Mouse (Mus musculus): ENCODE measurements at regions not wholly inside any gene's neighbourhood (a gene's known extent, or its start where the extent isn't known, plus 50 kb on each side); places are given as distances from the start of the nearest gene placed in this dataset.

DNA sequence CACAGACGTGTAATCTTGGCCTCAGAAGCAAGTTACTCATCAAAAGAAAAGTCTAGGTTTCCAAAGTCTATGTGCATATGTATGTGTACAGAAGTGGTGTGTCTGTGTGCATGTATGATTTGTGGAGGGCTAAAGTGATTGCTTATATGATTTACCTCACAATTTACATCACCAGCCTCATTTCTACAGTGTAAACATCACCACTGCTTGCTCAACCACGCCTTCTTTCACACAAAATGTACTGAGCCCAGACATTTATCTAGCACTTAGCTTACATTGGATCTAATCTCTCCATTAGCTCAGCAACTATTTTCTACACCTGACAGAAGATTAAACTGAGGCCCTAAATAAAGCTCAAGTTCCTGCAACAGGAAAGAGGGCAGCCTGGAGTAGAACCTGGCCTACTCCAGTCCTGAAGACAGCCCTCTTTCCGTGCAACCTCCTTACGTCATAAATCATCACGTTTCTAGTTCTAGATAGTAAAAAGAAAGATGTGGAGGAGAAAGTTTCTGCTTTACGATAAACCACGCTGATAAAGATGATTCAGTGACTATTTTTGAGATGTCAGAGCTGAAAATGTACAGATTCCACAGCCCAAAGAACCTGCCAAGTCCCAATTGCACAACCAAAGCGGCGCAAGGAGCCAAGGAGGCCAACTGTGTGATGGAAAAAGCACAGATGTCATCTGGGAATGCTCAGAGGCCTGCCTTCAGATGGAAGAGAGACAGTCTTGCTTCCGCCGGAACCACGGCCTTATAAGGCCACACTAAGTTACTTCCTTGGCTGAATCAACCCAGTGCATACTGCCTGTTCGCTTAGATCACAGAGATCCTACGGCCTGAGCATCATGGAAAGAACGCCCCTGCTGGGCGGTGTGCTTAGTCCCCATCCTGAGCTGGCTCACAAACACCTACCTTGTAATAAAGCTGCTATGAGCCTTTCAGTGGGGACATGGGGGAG lies 72.5 kb upstream of the Thbs1 start:
- H3K27me3 ChIP-seq (ENCODE audit: control insufficient read depth, insufficient read depth, low read length): no peaks in the 10 kb centered on the region
- no peak overlapping the region for H3K9ac ChIP-seq (replicated peaks; ENCODE audit: low read length)
- H3K4me3 ChIP-seq (replicated peaks; ENCODE audit: low read depth, low read length): no peak overlapping the region
- no peak overlapping the region for H3K4me2 ChIP-seq (ENCODE audit: low read length)
- H3K4me1 ChIP-seq (ENCODE audit: control insufficient read depth, insufficient read depth, low read length): no peaks in the 10 kb centered on the region
- H3K36me3 ChIP-seq (ENCODE audit: control insufficient read depth, insufficient read depth, low read length): no peaks in the 10 kb centered on the region
- no peaks in the 10 kb centered on the region for H3K9me3 ChIP-seq (ENCODE audit: control insufficient read depth, low read length)
- WGBS: 93% methylated on average over 16 of the region's 16 CpGs
- DNase-seq: no peak
- no peak for ATAC-seq (ENCODE audit: low FRiP score, low TSS enrichment)
- H3K27ac ChIP-seq (replicated peaks; ENCODE audit: low read depth, low read length): no peak overlapping the region

DNA sequence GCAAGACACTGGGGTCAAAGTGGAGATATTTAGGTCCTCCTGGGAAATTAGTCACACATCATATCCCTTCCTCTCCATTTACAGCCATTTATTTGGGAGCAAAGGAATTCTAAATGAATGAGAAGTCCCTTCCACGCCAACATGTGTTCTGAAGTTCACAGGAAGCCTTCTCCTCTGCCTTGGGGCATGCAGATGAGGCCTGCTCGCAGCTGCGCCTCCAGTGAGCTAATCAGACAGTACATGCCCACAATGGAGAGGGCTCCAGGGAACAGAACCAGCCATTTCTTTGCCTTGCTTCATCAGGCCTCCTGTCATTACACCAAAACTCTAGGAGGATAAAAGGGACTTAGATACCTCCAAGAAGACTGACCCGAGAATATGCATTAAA lies 71.9 kb upstream of the Thbs1 start:
- WGBS: 64% methylated on average over 4 of the region's 4 CpGs
- H3K27ac ChIP-seq (replicated peaks; ENCODE audit: low read depth, low read length): no peak overlapping the region
- H3K27me3 ChIP-seq (ENCODE audit: control insufficient read depth, insufficient read depth, low read length): no peaks in the 10 kb centered on the region
- no peak overlapping the region for H3K9ac ChIP-seq (replicated peaks; ENCODE audit: low read length)
- H3K4me2 ChIP-seq (ENCODE audit: low read length): no peak overlapping the region
- H3K36me3 ChIP-seq (ENCODE audit: control insufficient read depth, insufficient read depth, low read length): no peaks in the 10 kb centered on the region
- DNase-seq: no peak
- H3K9me3 ChIP-seq (ENCODE audit: control insufficient read depth, low read length): no peaks in the 10 kb centered on the region
- H3K4me3 ChIP-seq (replicated peaks; ENCODE audit: low read depth, low read length): no peak overlapping the region
- no peaks in the 10 kb centered on the region for H3K4me1 ChIP-seq (ENCODE audit: control insufficient read depth, insufficient read depth, low read length)
- no peak for ATAC-seq (ENCODE audit: low FRiP score, low TSS enrichment)

DNA sequence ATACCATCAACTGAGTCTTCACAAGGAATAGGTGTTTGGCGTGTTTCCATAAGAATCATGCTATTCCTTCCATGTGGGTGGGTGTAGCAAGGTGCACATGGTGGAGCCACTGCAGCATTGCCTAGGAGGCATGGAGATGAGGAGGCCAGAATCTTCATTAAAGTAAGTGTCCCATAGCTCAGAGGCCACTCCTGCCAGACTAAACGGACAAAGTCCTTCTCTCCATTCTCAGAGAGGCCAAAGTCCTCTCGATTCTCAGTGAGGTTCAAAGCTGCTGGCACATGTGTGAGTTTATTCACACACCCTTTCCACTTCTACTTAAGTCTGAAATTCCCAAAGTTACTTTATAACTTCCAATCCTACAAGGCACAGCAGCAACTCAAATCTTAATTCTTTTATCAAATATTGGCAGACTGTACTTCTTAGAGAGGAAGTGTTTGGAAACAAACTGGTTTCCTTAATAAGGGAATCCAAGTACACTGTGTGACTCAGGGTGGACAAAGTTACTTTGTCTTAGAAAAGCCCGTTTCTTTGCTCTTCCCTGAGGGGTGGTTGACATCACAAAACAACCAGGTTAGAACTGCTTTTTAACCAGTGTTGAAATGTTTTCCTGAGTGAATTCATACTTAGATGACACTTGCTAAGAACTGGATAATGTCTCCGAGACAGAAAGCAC lies 69.2 kb upstream of the Thbs1 start:
- no peak overlapping the region for H3K9ac ChIP-seq (replicated peaks; ENCODE audit: low read length)
- 90% methylated on average over 5 of the region's 5 CpGs for WGBS
- ATAC-seq (ENCODE audit: low FRiP score, low TSS enrichment): no peak
- no peaks in the 10 kb centered on the region for H3K36me3 ChIP-seq (ENCODE audit: control insufficient read depth, insufficient read depth, low read length)
- H3K9me3 ChIP-seq (ENCODE audit: control insufficient read depth, low read length): no peaks in the 10 kb centered on the region
- H3K4me3 ChIP-seq (replicated peaks; ENCODE audit: low read depth, low read length): no peak overlapping the region
- no peaks in the 10 kb centered on the region for H3K27me3 ChIP-seq (ENCODE audit: control insufficient read depth, insufficient read depth, low read length)
- H3K4me2 ChIP-seq (ENCODE audit: low read length): no peak overlapping the region
- no peak for DNase-seq
- no peaks in the 10 kb centered on the region for H3K4me1 ChIP-seq (ENCODE audit: control insufficient read depth, insufficient read depth, low read length)
- H3K27ac ChIP-seq (replicated peaks; ENCODE audit: low read depth, low read length): no peak overlapping the region

DNA sequence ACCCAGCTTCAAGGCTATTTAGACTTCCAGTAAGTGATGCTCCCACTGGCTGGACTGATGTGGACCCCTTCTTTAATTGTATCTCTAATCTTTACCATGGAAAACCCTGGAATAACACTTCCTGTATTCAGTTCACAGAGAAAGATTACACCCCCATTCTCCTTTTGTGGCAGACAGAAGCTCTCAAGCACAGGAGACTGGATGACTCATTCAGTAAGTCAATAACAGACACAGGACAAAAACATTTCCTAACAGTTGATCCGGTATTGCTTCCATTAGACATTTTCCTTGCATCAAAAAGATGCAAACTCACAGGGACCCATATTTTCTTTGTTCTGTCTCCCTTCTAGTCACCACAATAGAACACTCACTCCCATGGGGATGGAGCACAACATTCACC lies 67.0 kb upstream of the Thbs1 start:
- Histone ChIP-seq H3K36me3 (ENCODE audit: control insufficient read depth, insufficient read depth, low read length) (no peaks in the 10 kb centered on the region), H3K27me3 (ENCODE audit: control insufficient read depth, insufficient read depth, low read length) (no peaks in the 10 kb centered on the region), H3K9ac (replicated peaks; ENCODE audit: low read length) (no peak overlapping the region), H3K4me1 (ENCODE audit: control insufficient read depth, insufficient read depth, low read length) (no peaks in the 10 kb centered on the region), H3K9me3 (ENCODE audit: control insufficient read depth, low read length) (no peaks in the 10 kb centered on the region), H3K4me3 (replicated peaks; ENCODE audit: low read depth, low read length) (no peak overlapping the region), H3K27ac (replicated peaks; ENCODE audit: low read depth, low read length) (no peak overlapping the region), H3K4me2 (ENCODE audit: low read length) (no peak overlapping the region)
- ATAC-seq (ENCODE audit: low FRiP score, low TSS enrichment) (no peak), DNase-seq (no peak)
- WGBS: 94% methylated on average over 1 of the region's 1 CpGs

DNA sequence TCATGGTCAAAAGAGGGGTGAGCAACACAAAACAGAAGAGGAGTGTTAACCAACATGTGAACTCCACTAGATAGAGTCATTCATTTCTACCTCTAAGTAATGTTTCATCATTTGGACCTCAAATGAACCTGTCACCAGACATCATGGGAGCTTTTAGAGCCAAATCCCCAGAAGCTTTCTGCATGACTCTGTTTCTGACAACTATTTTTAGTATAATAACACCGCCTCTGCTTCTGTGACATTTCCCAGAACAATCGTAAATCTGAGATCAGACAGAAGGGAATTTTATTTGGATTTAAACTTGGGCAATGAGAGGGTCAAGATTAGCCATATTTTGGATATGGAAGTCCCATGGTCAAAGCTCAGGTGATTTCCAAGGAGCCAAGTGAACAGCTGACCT lies 61.4 kb upstream of the Thbs1 start:
- WGBS: 89% methylated on average over 2 of the region's 2 CpGs

DNA sequence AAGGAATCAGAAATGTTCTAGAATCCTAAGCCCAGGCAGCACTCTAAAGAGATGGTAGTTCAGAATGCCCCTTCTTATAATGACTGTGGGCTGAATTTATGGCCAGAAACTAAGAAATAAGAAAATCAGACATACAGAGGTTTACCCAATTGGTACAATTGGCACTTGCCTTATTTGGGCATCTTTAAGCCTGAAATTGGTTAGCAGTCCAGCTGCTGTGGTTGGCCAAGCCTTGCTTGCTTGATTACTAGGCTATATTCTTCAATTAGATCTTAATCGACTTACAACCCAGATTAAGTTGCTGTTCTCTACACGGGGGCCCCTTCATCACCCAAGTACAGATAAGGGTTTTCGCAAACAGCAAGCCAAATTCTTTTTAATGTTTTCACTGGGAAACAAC lies 60.1 kb upstream of the Thbs1 start:
- ATAC-seq (ENCODE audit: low FRiP score, low TSS enrichment): no peak
- Histone ChIP-seq H3K4me3 (replicated peaks; ENCODE audit: low read depth, low read length) (no peak overlapping the region), H3K27ac (replicated peaks; ENCODE audit: low read depth, low read length) (no peak overlapping the region), H3K9ac (replicated peaks; ENCODE audit: low read length) (no peak overlapping the region), H3K9me3 (ENCODE audit: control insufficient read depth, low read length) (no peaks in the 10 kb centered on the region), H3K27me3 (ENCODE audit: control insufficient read depth, insufficient read depth, low read length) (no peaks in the 10 kb centered on the region), H3K4me1 (ENCODE audit: control insufficient read depth, insufficient read depth, low read length) (no peaks in the 10 kb centered on the region), H3K36me3 (ENCODE audit: control insufficient read depth, insufficient read depth, low read length) (no peaks in the 10 kb centered on the region), H3K4me2 (ENCODE audit: low read length) (no peak overlapping the region)
- 96% methylated on average over 3 of the region's 3 CpGs for WGBS
- no peak for DNase-seq

More for the DNA sequence above, 61.4 kb upstream of the Thbs1 start:
- no peaks in the 10 kb centered on the region for H3K27me3 ChIP-seq (ENCODE audit: control insufficient read depth, insufficient read depth, low read length)
- H3K27ac ChIP-seq (replicated peaks; ENCODE audit: low read depth, low read length): no peak overlapping the region
- no peak overlapping the region for H3K4me3 ChIP-seq (replicated peaks; ENCODE audit: low read depth, low read length)
- H3K4me1 ChIP-seq (ENCODE audit: control insufficient read depth, insufficient read depth, low read length): no peaks in the 10 kb centered on the region
- H3K9ac ChIP-seq (replicated peaks; ENCODE audit: low read length): no peak overlapping the region
- no peak overlapping the region for H3K4me2 ChIP-seq (ENCODE audit: low read length)
- ATAC-seq (ENCODE audit: low FRiP score, low TSS enrichment): no peak
- no peaks in the 10 kb centered on the region for H3K9me3 ChIP-seq (ENCODE audit: control insufficient read depth, low read length)
- no peaks in the 10 kb centered on the region for H3K36me3 ChIP-seq (ENCODE audit: control insufficient read depth, insufficient read depth, low read length)
- DNase-seq: no peak

DNA sequence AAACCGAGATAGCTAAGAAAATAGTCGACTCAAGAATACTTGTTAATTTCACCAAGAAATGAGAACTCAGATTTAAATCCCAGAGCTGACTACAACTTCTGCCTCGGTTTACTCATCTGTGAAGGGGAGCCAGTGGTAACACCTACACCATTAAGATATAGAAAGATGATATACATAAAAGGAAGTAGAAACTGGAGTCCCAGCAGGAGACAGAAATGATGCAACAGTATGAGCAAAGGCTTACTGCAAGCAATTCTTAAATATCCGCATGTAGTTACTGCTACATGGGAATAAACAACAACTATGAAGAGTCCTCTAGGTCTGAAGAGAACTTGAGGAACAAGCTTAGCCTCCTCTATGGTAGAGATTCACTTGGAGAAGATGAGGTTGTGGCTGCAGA lies 58.2 kb upstream of the Thbs1 start:
- no peaks in the 10 kb centered on the region for H3K36me3 ChIP-seq (ENCODE audit: control insufficient read depth, insufficient read depth, low read length)
- WGBS: 93% methylated on average over 4 of the region's 4 CpGs
- no peak overlapping the region for H3K4me3 ChIP-seq (replicated peaks; ENCODE audit: low read depth, low read length)
- H3K4me1 ChIP-seq (ENCODE audit: control insufficient read depth, insufficient read depth, low read length): no peaks in the 10 kb centered on the region
- no peaks in the 10 kb centered on the region for H3K9me3 ChIP-seq (ENCODE audit: control insufficient read depth, low read length)
- DNase-seq (no peak), ATAC-seq (ENCODE audit: low FRiP score, low TSS enrichment) (no peak)
- H3K4me2 ChIP-seq (ENCODE audit: low read length): no peak overlapping the region
- no peak overlapping the region for H3K9ac ChIP-seq (replicated peaks; ENCODE audit: low read length)
- H3K27me3 ChIP-seq (ENCODE audit: control insufficient read depth, insufficient read depth, low read length): no peaks in the 10 kb centered on the region
- H3K27ac ChIP-seq (replicated peaks; ENCODE audit: low read depth, low read length): no peak overlapping the region

DNA sequence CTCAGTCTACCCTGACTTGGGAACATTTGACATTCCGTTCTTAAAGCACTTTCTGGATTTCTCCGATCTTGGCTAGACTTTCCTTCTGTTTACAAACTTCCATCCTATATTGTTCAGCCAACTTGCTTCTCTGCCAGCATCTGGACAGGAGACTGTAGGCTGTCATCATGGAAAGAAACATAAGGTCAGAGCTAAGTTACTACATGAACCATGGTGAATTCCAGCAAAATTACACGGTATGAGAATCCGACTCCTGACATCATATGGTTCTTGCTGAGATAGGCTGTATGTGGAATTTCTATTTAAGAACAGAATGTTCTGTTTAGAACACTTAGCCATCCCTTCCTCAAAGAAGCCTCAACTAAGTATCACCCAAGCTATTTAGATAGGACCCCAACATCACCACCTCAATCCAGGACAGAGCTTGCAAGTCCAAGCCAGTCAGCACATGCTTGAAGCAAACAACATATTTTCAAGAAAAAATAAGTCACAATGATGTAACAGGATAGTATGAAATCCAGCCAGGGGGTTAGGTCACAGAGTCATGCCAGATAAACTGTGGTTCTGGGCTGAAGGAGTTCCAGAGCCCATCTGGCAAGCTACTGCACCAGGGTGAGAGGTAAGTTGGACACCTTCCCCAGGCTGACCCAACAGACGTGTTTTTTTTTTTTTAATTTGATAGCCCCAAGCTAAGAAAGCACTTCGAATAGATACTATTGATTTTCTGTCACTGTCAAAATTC lies 52.9 kb upstream of the Thbs1 start:
- Histone ChIP-seq H3K9ac (replicated peaks; ENCODE audit: low read length) (no peak overlapping the region), H3K27ac (replicated peaks; ENCODE audit: low read depth, low read length) (no peak overlapping the region), H3K4me3 (replicated peaks; ENCODE audit: low read depth, low read length) (no peak overlapping the region), H3K4me1 (ENCODE audit: control insufficient read depth, insufficient read depth, low read length) (no peaks in the 10 kb centered on the region), H3K9me3 (ENCODE audit: control insufficient read depth, low read length) (no peaks in the 10 kb centered on the region), H3K36me3 (ENCODE audit: control insufficient read depth, insufficient read depth, low read length) (no peaks in the 10 kb centered on the region), H3K4me2 (ENCODE audit: low read length) (no peak overlapping the region), H3K27me3 (ENCODE audit: control insufficient read depth, insufficient read depth, low read length) (no peaks in the 10 kb centered on the region)
- 92% methylated on average over 6 of the region's 6 CpGs for WGBS
- DNase-seq (no peak), ATAC-seq (ENCODE audit: low FRiP score, low TSS enrichment) (no peak)

Data from midbrain, embryonic 14.5 days (tissue).